Mouse (Mus musculus) lung, embryonic 15.5 days (tissue): Measurements from ENCODE around the gene Kif23. TPM values are rescaled to one million over a fixed set of nuclear protein-coding genes. Genes with fewer than 3 reads are reported as not detected.
A peak's percentile ranks its signal among the peaks of the same experiment; 100 is the strongest.

Experiments
- ATAC-seq: fragments of 200-750 bp; cut with Nextera tagmentation; 2 replicates; pipeline ENCODE4 v1.8.0; 2017; ENCODE audit warnings: moderate number of reproducible peaks, borderline replicate concordance; ENCODE audit not compliant: low FRiP score, low TSS enrichment; ENCODE audit errors: extremely low read depth
- H3K27ac ChIP-seq: fragments of 300-500 bp; sonication (generic); 2 replicates; pipeline ENCODE4 v1.5.1; 2015; ENCODE audit warnings: moderate library complexity, mild to moderate bottlenecking, inconsistent platforms
- H3K27me3 ChIP-seq: fragments of 300-500 bp; sonication (generic); 2 replicates; pipeline ENCODE4 v1.6.1; 2015; ENCODE audit warnings: inconsistent platforms
- H3K36me3 ChIP-seq: fragments of 300-500 bp; sonication (generic); 2 replicates; pipeline ENCODE4 v1.6.1; 2015; ENCODE audit warnings: inconsistent platforms
- H3K4me1 ChIP-seq: fragments of 300-500 bp; sonication (generic); 2 replicates; pipeline ENCODE4 v1.6.1; 2015; ENCODE audit warnings: inconsistent platforms
- H3K4me2 ChIP-seq: fragments of 300-500 bp; sonication (generic); 2 replicates; pipeline ENCODE4 v1.6.1; 2015; ENCODE audit warnings: inconsistent platforms, mild to moderate bottlenecking, moderate library complexity
- H3K4me3 ChIP-seq: fragments of 300-500 bp; sonication (generic); 2 replicates; pipeline ENCODE4 v1.5.1; 2015; ENCODE audit warnings: mild to moderate bottlenecking, inconsistent platforms
- H3K9ac ChIP-seq: fragments of 300-500 bp; sonication (generic); 2 replicates; pipeline ENCODE4 v1.6.1; 2015; ENCODE audit warnings: inconsistent platforms
- H3K9me3 ChIP-seq: fragments of 300-500 bp; sonication (generic); 2 replicates; pipeline ENCODE4 v1.6.1; 2016; ENCODE audit warnings: inconsistent platforms
- WGBS: fragments of 180-500 bp; shearing (Covaris S2); methylation state at CpG from one replicate; pipeline ENCODE4 v1.1.7; 2015; 5-methylcytosine and 5-hydroxymethylcytosine counted together
- polyA plus RNA-seq: library from polyadenylated mRNA; unstranded; fragments of >200 nt; fragmentation: Nextera tagmentation; extraction: Ambion mirVana; gene quantifications from 2 replicates; pipeline ENCODE4 v1.2.1, GENCODE M21; 2015

Gene Kif23
- polyA plus RNA-seq, 1 experiment from 2014 or later = 158 TPM

DNA sequence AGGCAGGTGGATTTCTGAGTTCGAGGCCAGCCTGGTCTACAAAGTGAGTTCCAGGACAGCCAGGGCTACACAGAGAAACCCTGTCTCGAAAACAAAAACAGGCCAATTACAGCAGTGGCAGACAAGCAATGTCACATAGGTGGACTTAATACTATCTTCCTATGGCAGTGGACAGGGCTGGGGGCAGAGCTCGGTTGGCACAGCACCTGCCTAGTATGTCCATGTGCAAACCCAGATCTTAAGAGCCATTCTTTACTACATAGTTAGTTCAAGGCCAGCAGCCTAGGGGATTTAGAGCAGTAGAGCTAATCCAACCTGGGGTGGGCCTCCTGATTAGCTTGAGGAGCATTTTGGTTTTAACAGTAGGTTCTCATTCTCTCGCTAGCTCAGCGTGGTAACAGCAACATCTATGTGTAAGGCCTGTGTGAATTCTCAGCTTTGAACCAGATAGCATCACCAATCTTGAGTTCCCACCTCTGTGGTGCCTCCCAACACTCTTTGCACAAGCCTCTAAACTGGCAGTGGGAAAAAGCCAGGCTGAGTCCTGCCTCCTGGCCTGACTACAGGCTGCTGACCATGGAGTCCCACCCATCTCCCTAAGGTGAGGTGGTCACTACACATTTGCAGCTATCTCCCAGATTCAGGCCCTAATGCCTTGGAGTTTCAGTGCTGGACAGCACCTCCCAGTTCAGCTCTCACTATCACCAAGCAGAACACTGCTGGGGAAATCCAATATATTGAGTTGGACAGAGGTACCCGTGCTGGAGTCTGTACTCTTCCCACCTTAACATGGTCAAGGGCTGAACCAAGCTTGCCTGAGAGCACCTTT, 35.1 kb downstream of the Kif23 start:
- Histone ChIP-seq H3K27ac (no peak overlapping the region), H3K4me3 (no peak overlapping the region), H3K27me3 (no peaks in the 10 kb centered on the region), H3K4me1 (peaks cover 18% of the 10 kb centered on the region), H3K4me2 (no peak overlapping the region), H3K36me3 (peaks cover 21% of the 10 kb centered on the region), H3K9me3 (no peaks in the 10 kb centered on the region), H3K9ac (no peak overlapping the region)
- WGBS = 57% methylated on average over 6 of the region's 6 CpGs
- no peak for ATAC-seq

GRCm38 (mm10) chr9:61910526-61911256, 35.9 kb downstream of the Kif23 start:
- H3K9ac ChIP-seq = no peak overlapping the region
- ATAC-seq = no peak
- H3K27me3 ChIP-seq = no peaks in the 10 kb centered on the region
- H3K36me3 ChIP-seq = peaks cover 19% of the 10 kb centered on the region
- 35% methylated on average over 20 of the region's 20 CpGs for WGBS
- H3K9me3 ChIP-seq = no peaks in the 10 kb centered on the region
- no peak overlapping the region for H3K4me2 ChIP-seq
- H3K4me1 ChIP-seq = peaks cover 18% of the 10 kb centered on the region
- no peak overlapping the region for H3K4me3 ChIP-seq
- H3K27ac ChIP-seq = no peak overlapping the region

GRCm38 (mm10) chr9:61909633-61910032, 36.9 kb downstream of the Kif23 start:
- H3K4me1 ChIP-seq = peaks cover 21% of the 10 kb centered on the region
- no peak overlapping the region for H3K4me2 ChIP-seq
- H3K36me3 ChIP-seq = peaks cover 19% of the 10 kb centered on the region
- no peak overlapping the region for H3K4me3 ChIP-seq
- ATAC-seq = no peak
- no peaks in the 10 kb centered on the region for H3K9me3 ChIP-seq
- WGBS = 89% methylated on average over 1 of the region's 1 CpGs
- H3K27ac ChIP-seq = no peak overlapping the region
- no peak overlapping the region for H3K9ac ChIP-seq
- H3K27me3 ChIP-seq = no peaks in the 10 kb centered on the region

DNA sequence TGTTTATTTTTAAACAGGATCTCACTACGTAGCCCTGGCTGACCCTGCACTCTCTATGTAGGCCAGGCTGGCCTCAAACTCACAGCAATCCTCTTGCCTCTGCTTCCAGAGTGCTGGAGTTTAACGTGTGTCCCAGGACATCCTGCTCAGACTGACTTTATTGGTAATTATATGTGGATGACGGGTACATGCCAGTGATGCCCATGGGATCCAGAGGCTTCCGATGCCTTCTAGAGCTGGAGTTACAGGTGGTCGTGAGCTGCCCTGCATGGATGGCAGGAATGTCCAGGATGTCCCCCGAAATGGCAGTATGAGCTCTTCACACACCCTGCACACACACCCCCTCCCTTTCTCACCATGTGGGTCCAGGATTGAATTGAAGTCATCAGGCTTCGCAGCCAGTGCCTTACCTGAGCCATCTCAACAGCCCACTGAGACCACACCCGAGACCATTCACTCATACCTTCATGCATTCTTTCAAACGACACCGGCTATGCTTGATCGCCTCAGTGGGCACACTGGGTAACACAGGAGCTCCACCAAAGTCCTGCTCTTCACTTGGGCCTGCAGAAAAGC, 37.7 kb downstream of the Kif23 start:
- ATAC-seq = no peak
- peaks cover 19% of the 10 kb centered on the region for H3K36me3 ChIP-seq

GRCm38 (mm10) chr9:61908341-61908740, 38.2 kb downstream of the Kif23 start:
- no peak for ATAC-seq
- no peak overlapping the region for H3K9ac ChIP-seq
- no peaks in the 10 kb centered on the region for H3K27me3 ChIP-seq
- WGBS = 72% methylated on average over 3 of the region's 3 CpGs
- peaks cover 19% of the 10 kb centered on the region for H3K36me3 ChIP-seq
- no peak overlapping the region for H3K4me3 ChIP-seq
- no peak overlapping the region for H3K27ac ChIP-seq
- peaks cover 32% of the 10 kb centered on the region for H3K4me1 ChIP-seq
- H3K4me2 ChIP-seq = no peak overlapping the region
- no peaks in the 10 kb centered on the region for H3K9me3 ChIP-seq

More for the DNA sequence above, 37.7 kb downstream of the Kif23 start:
- Histone ChIP-seq H3K4me3 (no peak overlapping the region), H3K4me2 (no peak overlapping the region), H3K9ac (no peak overlapping the region), H3K4me1 (peaks cover 28% of the 10 kb centered on the region), H3K27me3 (no peaks in the 10 kb centered on the region), H3K27ac (no peak overlapping the region), H3K9me3 (no peaks in the 10 kb centered on the region)
- 88% methylated on average over 11 of the region's 11 CpGs for WGBS

- Histone ChIP-seq H3K27me3 (0 out of 2 replicates have a peak, but pooled peaks cover under 1% of the 10 kb centered on the region), H3K9me3 (no peaks in the 10 kb centered on the region), H3K9ac (no peak overlapping the region), H3K4me3 (no peak overlapping the region), H3K4me1 (peaks cover 30% of the 10 kb centered on the region), H3K36me3 (peaks cover 16% of the 10 kb centered on the region), H3K4me2 (no peak overlapping the region), H3K27ac (no peak overlapping the region)
- ATAC-seq = no peak
- WGBS = 71% methylated on average over 4 of the region's 4 CpGs
Observed at GRCm38 (mm10) chr9:61907621-61908295, 38.8 kb downstream of the Kif23 start.

- H3K27ac ChIP-seq = no peak overlapping the region
- H3K4me1 ChIP-seq = peaks cover 25% of the 10 kb centered on the region
- 66% methylated on average over 10 of the region's 10 CpGs for WGBS
- no peak overlapping the region for H3K9ac ChIP-seq
- no peaks in the 10 kb centered on the region for H3K9me3 ChIP-seq
- H3K36me3 ChIP-seq = peaks cover 7% of the 10 kb centered on the region
- H3K27me3 ChIP-seq = peaks cover 9% of the 10 kb centered on the region
- H3K4me3 ChIP-seq = no peak overlapping the region
- ATAC-seq = no peak
- H3K4me2 ChIP-seq = no peak overlapping the region
Observed at GRCm38 (mm10) chr9:61906912-61907311, 39.7 kb downstream of the Kif23 start.

DNA sequence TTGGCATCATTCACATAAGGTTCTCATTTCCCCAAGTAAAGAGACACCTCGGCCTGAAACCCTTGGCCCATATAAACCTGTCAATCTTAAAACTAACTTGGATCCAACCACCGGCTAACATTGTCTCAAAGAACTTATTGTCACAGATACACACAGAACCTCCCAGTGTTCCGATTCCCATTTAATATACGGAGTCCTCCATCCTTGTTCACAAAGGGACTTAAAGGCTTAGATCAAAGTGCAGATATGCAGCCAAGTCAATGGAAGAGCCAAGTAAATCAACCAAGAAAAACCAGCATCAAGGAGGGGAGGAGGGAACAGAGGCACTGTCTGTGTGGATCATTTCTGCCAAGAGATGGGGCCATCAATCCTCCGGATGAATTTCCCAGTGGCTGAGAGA, 41.0 kb downstream of the Kif23 start:
- H3K4me1 ChIP-seq = peaks cover 25% of the 10 kb centered on the region
- no peak overlapping the region for H3K4me2 ChIP-seq
- no peaks in the 10 kb centered on the region for H3K36me3 ChIP-seq
- H3K27me3 ChIP-seq = peaks cover 17% of the 10 kb centered on the region
- H3K9ac ChIP-seq = no peak overlapping the region
- ATAC-seq = no peak
- no peaks in the 10 kb centered on the region for H3K9me3 ChIP-seq
- WGBS = 72% methylated on average over 5 of the region's 5 CpGs
- H3K4me3 ChIP-seq = no peak overlapping the region
- H3K27ac ChIP-seq = no peak overlapping the region

- no peaks in the 10 kb centered on the region for H3K36me3 ChIP-seq
- H3K9me3 ChIP-seq = no peaks in the 10 kb centered on the region
- H3K4me3 ChIP-seq = no peak overlapping the region
- peaks cover 30% of the 10 kb centered on the region for H3K4me1 ChIP-seq
- WGBS = 17% methylated on average over 7 of the region's 7 CpGs
- H3K27ac ChIP-seq = peak overlapping the region; percentile 66
- no peak overlapping the region for H3K9ac ChIP-seq
- H3K27me3 ChIP-seq = peaks cover 24% of the 10 kb centered on the region
- ATAC-seq = no peak
- peak overlapping the region; percentile 2; the same call in 1 of the 2 replicates for H3K4me2 ChIP-seq
Observed at GRCm38 (mm10) chr9:61904201-61904600, 42.4 kb downstream of the Kif23 start.

- WGBS = 32% methylated on average over 9 of the region's 9 CpGs
- Histone ChIP-seq H3K9ac (no peak overlapping the region), H3K4me2 (no peak overlapping the region), H3K4me1 (peaks cover 32% of the 10 kb centered on the region), H3K27ac (no peak overlapping the region), H3K36me3 (no peaks in the 10 kb centered on the region), H3K4me3 (no peak overlapping the region), H3K27me3 (peaks cover 36% of the 10 kb centered on the region), H3K9me3 (no peaks in the 10 kb centered on the region)
- ATAC-seq = no peak
Observed at GRCm38 (mm10) chr9:61902445-61902844, 44.1 kb downstream of the Kif23 start.

DNA sequence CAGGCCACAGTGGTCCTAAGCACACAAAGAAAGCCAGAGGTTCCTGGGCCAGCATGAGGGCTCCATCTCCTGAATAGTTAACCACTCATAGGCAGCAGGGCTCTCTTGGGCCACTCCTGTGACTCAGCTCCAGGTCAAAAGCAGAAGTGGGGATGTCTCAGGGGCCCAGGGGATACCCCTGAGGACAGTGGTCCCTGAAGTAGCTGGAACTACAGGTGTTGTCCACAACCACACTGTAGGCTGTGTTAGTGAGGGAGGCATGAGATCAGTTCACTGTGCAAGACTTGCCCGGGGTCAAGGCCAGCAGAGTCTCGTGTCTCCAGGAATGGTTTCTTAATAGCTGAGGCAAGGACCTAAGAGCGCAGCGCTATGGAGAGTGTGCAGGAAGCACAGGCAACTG, 45.0 kb downstream of the Kif23 start:
- ATAC-seq = no peak
- peaks cover 36% of the 10 kb centered on the region for H3K27me3 ChIP-seq

More for the DNA sequence above, 45.0 kb downstream of the Kif23 start:
- H3K9ac ChIP-seq = no peak overlapping the region
- WGBS = 81% methylated on average over 4 of the region's 4 CpGs
- no peak overlapping the region for H3K4me2 ChIP-seq
- H3K27ac ChIP-seq = no peak overlapping the region
- peaks cover 32% of the 10 kb centered on the region for H3K4me1 ChIP-seq
- no peak overlapping the region for H3K4me3 ChIP-seq
- no peaks in the 10 kb centered on the region for H3K36me3 ChIP-seq
- H3K9me3 ChIP-seq = no peaks in the 10 kb centered on the region
